Mouse (Mus musculus) spleen, postnatal 36 days (tissue): Measurements from ENCODE around the gene Cdkal1.

Experiments used
- DNase-seq, 2 experiments: peaks; one replicate each; pipeline ENCODE4 v3.0.0; 2022; ENCODE audit warnings: low spot score in 2 of 2, mixed read lengths in 1 of 2

The Cdkal1 gene

DNA sequence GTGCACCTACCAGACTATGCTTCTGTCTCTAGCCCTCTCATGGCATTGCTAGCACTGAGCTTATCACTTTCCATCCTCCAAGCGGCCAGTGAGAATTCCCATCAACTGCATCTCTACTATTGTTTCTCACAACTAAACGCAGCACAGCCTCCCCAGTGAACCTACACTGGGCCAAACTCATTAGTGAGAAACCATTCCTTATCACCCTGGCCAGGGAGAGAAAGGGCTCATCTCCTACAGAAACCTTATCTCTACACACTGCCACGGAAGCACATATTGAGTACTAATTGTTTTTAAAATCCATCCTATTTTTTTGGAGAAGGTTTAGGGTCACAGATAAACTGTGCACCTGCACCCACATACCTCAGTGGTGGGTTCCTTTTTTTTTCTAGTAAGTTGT is 147.9 kb downstream of the Cdkal1 start:
- DNase-seq = no peak

- no peak for DNase-seq
Observed at GRCm38 (mm10) chr13:29701400-29701799, 154.1 kb downstream of the Cdkal1 start.

- no peak for DNase-seq
Observed at GRCm38 (mm10) chr13:29699896-29700295, 155.6 kb downstream of the Cdkal1 start.

GRCm38 (mm10) chr13:29698307-29698985 is 157.0 kb downstream of the Cdkal1 start:
- no peak for DNase-seq

- no peak for DNase-seq
Observed at GRCm38 (mm10) chr13:29697230-29697629, 158.2 kb downstream of the Cdkal1 start.

- no peak for DNase-seq
Observed at GRCm38 (mm10) chr13:29690734-29691133, 164.7 kb downstream of the Cdkal1 start.

GRCm38 (mm10) chr13:29688851-29689250 is 166.6 kb downstream of the Cdkal1 start:
- no peak for DNase-seq

- DNase-seq = no peak
Observed at GRCm38 (mm10) chr13:29687872-29688271, 167.6 kb downstream of the Cdkal1 start.

DNA sequence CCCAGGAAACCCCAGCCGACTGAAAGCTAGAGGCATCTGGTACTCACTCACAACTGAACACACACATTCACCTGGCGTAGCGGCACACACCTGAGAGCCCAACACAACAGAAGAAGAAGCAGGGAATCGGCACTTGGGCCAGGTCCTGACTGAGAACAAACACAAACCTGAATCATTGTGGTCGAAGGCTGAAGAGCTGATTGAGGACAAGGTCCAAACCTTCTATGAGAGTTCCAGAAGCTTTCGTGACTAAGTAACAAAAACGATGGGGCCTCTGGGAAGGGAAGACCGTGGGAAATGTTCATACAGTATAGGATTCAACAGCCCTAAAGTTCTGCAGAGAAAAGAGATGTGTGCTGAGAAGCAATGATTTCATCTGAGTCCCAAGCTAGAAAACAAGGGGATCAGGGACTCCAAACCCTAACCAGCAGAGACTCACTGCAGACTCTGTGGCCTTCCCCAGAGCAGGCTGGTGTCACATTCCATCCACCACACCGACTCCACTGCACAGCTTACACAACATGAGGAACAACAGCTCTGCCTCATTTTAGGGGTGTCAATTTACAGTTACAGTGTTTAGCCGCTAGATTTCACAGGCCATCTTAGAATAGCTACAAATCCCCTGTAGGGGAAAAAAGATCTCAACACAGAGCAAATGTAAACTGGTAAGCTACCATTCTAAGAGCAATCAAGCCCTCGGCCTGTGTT is 175.8 kb downstream of the Cdkal1 start:
- no peak for DNase-seq

DNA sequence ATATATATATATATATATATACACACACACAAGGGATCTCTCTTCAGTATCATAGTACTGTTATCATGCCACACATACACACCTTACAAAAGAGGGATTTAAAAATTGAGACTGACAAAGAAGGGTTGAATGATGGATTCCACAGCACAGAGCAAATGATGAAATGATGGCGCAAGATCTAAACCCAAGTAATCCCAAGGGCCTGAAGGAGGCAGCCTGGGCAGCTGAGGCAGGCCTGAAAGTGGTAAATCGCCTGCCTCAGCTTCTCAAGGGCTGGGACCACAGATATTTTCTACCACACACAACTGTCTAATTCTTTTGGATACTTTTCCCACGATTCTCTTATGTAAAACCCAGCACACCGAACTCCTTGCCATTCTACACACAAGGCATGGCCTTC is 177.9 kb downstream of the Cdkal1 start:
- DNase-seq = no peak

DNA sequence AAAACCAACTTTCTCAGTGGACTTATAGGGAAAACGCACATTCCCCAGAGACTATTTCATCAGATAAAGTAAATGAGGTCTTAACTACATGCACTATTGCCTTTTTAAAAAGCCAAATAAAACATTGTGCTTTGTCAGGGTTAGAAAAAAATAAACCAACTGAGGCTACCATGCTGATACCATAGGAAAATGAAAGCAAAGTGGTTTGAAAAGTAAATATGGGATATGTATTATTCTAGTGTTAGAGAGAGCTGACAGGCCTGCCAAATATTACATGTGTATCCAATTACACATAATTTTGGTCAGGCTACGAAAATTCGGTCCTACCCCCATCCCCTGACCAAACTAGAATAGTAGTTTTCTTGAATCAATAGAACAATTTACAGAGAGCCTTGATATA is 184.8 kb downstream of the Cdkal1 start:
- no peak for DNase-seq

GRCm38 (mm10) chr13:29663908-29664307 is 191.6 kb downstream of the Cdkal1 start:
- DNase-seq = no peak

- no peak for DNase-seq
Observed at GRCm38 (mm10) chr13:29655841-29656365, 199.6 kb downstream of the Cdkal1 start.

DNA sequence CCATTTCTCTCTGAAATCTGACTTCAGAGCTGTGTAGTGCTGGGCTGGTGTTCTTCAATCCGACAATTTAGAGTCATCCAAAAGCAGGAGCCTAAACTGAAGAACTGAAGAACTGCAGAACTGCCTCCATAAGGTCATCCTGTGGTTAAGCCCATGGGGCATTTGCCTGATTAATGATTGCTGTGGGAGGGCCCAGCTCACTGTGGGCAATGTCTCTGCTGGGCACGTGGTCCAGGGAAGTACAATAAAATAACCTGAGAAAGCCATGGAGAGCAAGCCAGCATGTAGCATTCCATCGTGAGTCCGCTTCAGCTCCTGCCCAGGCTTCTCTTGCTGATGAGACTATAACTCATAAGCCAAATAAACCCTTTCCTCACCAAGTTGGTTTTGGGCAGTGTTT is 202.1 kb downstream of the Cdkal1 start:
- no peak for DNase-seq

- no peak for DNase-seq
Observed at GRCm38 (mm10) chr13:29652791-29653190, 202.7 kb downstream of the Cdkal1 start.

DNA sequence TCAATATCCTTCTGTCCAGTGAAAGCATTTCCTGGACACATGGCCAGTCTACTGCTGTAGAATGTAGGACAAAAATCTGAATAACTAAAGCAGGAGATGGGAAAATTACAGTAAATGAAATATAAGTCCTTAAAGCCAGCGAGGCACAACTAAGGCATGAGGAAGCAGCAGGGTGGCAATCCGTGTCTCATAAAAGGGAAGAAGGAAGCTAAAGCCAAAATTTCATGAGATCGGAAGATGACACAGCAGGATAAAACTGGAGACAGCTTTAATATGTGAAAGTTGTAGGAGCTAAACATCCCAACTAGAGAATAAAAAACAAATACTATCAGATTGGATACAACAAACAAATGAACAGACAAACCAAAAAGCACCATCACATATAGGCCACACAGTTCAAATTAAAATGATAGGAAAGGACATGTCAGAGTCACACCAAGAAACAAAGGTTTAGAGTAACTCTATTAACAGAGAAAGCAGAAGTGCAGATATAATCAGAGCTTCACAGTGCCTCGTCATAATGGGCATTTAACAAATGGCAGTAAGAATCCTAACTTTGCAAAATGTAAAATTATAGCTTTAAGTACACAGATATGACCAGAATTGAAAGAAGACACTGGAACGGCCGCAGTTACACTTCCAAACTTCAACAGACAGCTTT is 204.8 kb downstream of the Cdkal1 start:
- DNase-seq = no peak

DNA sequence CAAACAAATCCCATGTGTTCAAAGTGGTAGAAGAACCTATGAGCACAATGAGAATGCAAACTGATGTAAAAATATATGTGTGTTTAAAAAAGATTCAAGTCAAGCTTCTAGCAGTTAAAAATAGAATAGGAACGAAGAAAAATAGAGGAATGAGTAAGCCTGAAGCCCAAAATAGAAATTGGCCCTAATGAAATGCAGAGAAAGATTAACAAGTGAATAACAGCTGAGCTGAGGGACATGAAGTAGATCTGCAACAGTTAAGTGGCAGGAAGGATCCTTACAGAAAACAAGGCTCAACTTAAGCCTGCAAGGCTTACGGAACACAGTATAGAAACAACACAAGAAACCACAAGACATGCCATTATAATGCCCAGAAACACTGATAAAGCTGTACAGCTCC is 205.9 kb downstream of the Cdkal1 start:
- DNase-seq = no peak

GRCm38 (mm10) chr13:29642226-29642625 is 213.2 kb downstream of the Cdkal1 start:
- DNase-seq = no peak

- DNase-seq = no peak
Observed at GRCm38 (mm10) chr13:29641200-29641599, 214.3 kb downstream of the Cdkal1 start.

DNA sequence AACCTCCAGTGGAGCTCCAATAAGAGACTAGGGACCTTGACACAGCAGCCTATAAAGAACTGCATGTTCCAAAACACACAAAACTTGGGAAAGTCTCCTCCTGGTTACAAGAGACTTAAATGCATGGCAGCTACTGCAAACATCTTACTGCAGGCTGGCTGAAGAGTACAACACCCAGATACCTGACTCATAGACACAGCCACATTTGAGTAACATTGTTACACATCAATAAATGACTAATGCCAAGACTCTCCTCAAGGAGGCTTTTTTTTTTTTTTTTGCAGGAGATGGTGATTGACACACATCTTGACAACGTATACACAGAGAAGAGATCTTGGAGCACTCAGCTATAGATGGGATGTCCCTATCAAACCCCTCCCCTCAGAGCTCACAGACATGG is 215.3 kb downstream of the Cdkal1 start:
- DNase-seq = no peak

DNA sequence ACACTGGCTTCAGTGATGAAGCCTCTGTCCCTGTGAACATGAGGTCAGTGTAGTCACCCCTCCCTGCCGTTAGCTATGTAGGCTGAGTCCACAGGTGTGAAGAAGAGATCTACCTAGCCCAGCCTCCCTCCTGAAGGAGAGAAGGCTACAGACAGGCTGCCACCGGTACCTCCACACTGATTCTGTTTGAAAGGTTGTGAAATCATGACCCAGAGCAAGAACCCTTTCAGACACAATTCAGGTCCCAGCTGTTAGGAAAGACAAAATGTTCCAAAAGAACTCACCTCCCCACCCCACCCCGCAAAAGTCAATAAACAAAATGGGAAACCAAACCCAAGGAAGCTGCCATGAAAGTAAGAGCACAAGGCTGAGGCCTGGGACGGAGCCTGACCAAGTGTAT is 217.2 kb downstream of the Cdkal1 start:
- no peak for DNase-seq

DNA sequence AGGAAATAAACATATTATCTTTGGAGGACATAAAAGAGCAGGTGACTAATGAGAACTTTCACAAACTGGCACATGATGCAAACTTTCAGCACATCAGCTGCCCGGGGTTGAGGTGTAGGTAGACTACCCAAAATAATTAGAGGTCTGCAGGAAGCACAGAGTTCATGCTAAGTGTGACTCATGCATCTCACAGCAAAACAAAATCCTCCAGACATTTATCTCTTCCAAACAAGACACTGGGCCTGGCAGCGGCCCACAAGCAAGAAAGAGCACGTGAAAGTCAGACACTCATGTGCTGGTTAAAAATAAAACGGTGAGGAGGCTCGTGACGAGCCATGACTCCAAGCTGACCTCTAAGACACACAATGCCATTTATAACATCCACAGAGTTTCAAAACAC is 217.7 kb downstream of the Cdkal1 start:
- DNase-seq = no peak

DNA sequence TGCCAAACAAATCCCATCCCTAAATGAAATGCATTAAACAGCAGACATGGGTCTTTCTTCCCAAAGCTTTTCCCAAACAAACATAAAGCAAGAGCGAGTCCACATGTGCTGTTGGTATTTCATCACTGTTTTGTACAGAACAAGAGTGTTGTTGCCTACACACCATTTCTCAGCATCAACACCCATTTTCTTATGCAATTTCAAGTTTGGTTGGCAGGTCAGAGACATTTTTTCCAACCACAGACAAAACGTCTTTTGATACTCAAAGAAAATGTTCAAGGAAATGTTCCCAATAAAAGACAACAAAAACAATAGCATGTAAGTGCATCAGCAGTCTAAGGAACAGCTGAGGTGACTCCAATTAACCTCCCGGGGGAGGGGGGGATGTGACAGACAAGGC is 219.9 kb downstream of the Cdkal1 start:
- DNase-seq = no peak
